Comparison of ENCODE assay signal across 9 mouse cellular contexts in genomic region chr2:170427704-170428103, GRCm38 (mm10). TPM values are rescaled to one million over a fixed set of nuclear protein-coding genes. Genes with fewer than 3 reads are reported as not detected.
DNase-seq lines count a peak whose midpoint lies in the region; ATAC-seq and TF ChIP-seq lines count a peak whose summit lies in the region.
"Had no signal": no experiment of that assay in that cellular context is flagged by ENCODE, and none has a peak within 500 bp of the region (broad histone marks: within the 10 kb centered on the region; RNA-seq: fewer than 3 reads in every experiment).

TSS of gene Bcas1 (minus strand) at chr2:170427845.

- 61% methylated on average over 8 of the region's 8 CpGs for WGBS in intestine, embryonic 15.5 days
- WGBS in small intestine, adult 2 months, result 30% methylated on average over 8 of the region's 8 CpGs
- 84% methylated on average over 8 of the region's 8 CpGs for WGBS in forebrain, embryonic 12.5 days

- H3K9ac ChIP-seq in intestine, embryonic 15.5 days, result no peak within 1 kb of the TSS
- H3K9ac ChIP-seq in forebrain, embryonic 12.5 days, result no peak within 1 kb of the TSS
- H3K9ac ChIP-seq: lung, embryonic 15.5 days had no signal

- intact Hi-C loops in left cerebral cortex, postnatal 14 days (cut with DNase I), result no loop called here

- H3K27me3 ChIP-seq in intestine, embryonic 15.5 days (replicated peaks), result no peaks in the 10 kb centered on the region
- no peaks in the 10 kb centered on the region for H3K27me3 ChIP-seq in small intestine, adult 2 months (ENCODE audit: control insufficient read depth, insufficient read depth, low read length)
- H3K27me3 ChIP-seq in forebrain, embryonic 12.5 days, result 0 out of 2 replicates have a peak, but pooled peaks cover 3% of the 10 kb centered on the region
- H3K27me3 ChIP-seq: lung, embryonic 15.5 days had no signal

- TF ChIP-seq POLR2A in small intestine, adult 2 months (IDR thresholded peaks at IDR 0.05; ENCODE audit: low read depth, low read length), result no peak

- peak; percentile 73 for ATAC-seq in intestine, embryonic 15.5 days
- ATAC-seq in forebrain, embryonic 12.5 days (ENCODE audit: low FRiP score), result no peak

- no peaks in the 10 kb centered on the region for H3K36me3 ChIP-seq in intestine, embryonic 15.5 days
- no peaks in the 10 kb centered on the region for H3K36me3 ChIP-seq in small intestine, adult 2 months (ENCODE audit: control insufficient read depth, insufficient read depth, low read length)
- H3K36me3 ChIP-seq in forebrain, embryonic 12.5 days (replicated peaks), result no peaks in the 10 kb centered on the region
- H3K36me3 ChIP-seq: lung, embryonic 15.5 days had no signal

- TF ChIP-seq CTCF in small intestine, adult 2 months (IDR thresholded peaks at IDR 0.05; ENCODE audit: extremely low read depth, insufficient read length, insufficient replicate concordance, low read depth, low read length), result no peak

- no peak within 1 kb of the TSS for H3K27ac ChIP-seq in intestine, embryonic 15.5 days
- H3K27ac ChIP-seq in small intestine, adult 2 months (ENCODE audit: insufficient read depth, low read depth, low read length), result peak within 1 kb of the TSS; percentile 42; the same call in 1 of the 2 replicates
- H3K27ac ChIP-seq in forebrain, embryonic 12.5 days, result no peak within 1 kb of the TSS
- H3K27ac ChIP-seq: lung, embryonic 15.5 days had no signal

- no peak within 1 kb of the TSS for H3K4me3 ChIP-seq in intestine, embryonic 15.5 days (replicated peaks)
- peak within 1 kb of the TSS; percentile 24; the same call in 1 of the 2 replicates for H3K4me3 ChIP-seq in small intestine, adult 2 months (ENCODE audit: low read depth, low read length)
- no peak within 1 kb of the TSS for H3K4me3 ChIP-seq in forebrain, embryonic 12.5 days (replicated peaks)
- H3K4me3 ChIP-seq: lung, embryonic 15.5 days had no signal

- DNase-seq in lung, postnatal 25 days (ENCODE audit: low spot score), result peak; percentile 5
- no peak for DNase-seq in lung, postnatal 4 days
- DNase-seq in left cerebral cortex, postnatal 14 days (ENCODE audit: low spot score in 2 of 2), result no peak
- DNase-seq in thymus, postnatal 0 days (ENCODE audit: low spot score), result no peak

- no peaks in the 10 kb centered on the region for H3K4me1 ChIP-seq in intestine, embryonic 15.5 days (replicated peaks)
- no peaks in the 10 kb centered on the region for H3K4me1 ChIP-seq in small intestine, adult 2 months (ENCODE audit: control insufficient read depth, insufficient read depth, insufficient read length, low read length)
- no peaks in the 10 kb centered on the region for H3K4me1 ChIP-seq in forebrain, embryonic 12.5 days
- H3K4me1 ChIP-seq: lung, embryonic 15.5 days had no signal

- H3K9me3 ChIP-seq in intestine, embryonic 15.5 days, result no peaks in the 10 kb centered on the region
- no peaks in the 10 kb centered on the region for H3K9me3 ChIP-seq in forebrain, embryonic 12.5 days
- H3K9me3 ChIP-seq: lung, embryonic 15.5 days had no signal

- no peak within 1 kb of the TSS for H3K4me2 ChIP-seq in intestine, embryonic 15.5 days (replicated peaks)
- no peak within 1 kb of the TSS for H3K4me2 ChIP-seq in forebrain, embryonic 12.5 days
- H3K4me2 ChIP-seq: lung, embryonic 15.5 days had no signal

RNA-seq across cellular contexts. Expression of gene Bcas1, which starts in this region (rescaled TPM):
- polyA plus RNA-seq in intestine, embryonic 15.5 days (2015; fragmentation: Nextera tagmentation; extraction: Ambion mirVana), result 6.0 and 7.0 TPM in 2 replicates
- total RNA-seq in left cerebral cortex, postnatal 14 days (2021), result 10 to 100 TPM; 53.7 to 70.4 TPM
- 11.4 and 18.4 TPM in 2 replicates for polyA plus RNA-seq in small intestine, adult 2 months (2012; rRNA removed)
- 1.00 and 1.3 TPM in 2 replicates for polyA plus RNA-seq in forebrain, embryonic 12.5 days (2016; fragmentation: Nextera tagmentation; extraction: Ambion mirVana)
- 0.79 and 0.80 TPM in 2 replicates for polyA plus RNA-seq in thymus, postnatal 0 days (2015; fragmentation: Nextera tagmentation; extraction: Ambion mirVana)
- polyA plus RNA-seq: kidney, embryonic 14.5 days had no signal
